Mouse (Mus musculus) urinary bladder, postnatal 25 days (tissue): Measurements from ENCODE around the gene Gm21788.
"Not testable (repeated sequence)": the region's sequence is repeated elsewhere in the genome, so short reads cannot be mapped to it uniquely, and the experiment has no call there.

Experiments used
- DNase-seq: peaks from one replicate; pipeline ENCODE4 v3.0.0; 2022; ENCODE audit warnings: low spot score

Gm21788 gene

GRCm38 (mm10) chrY:7404710-7405109 lies at the start of gene Gm21788:
Gene Gm21788 (plus strand): TSS chrY:7405010.
- DNase-seq: not testable (repeated sequence)
